Mouse (Mus musculus): ENCODE measurements around the gene Ankrd33. TPM values are rescaled to one million over a fixed set of nuclear protein-coding genes. Genes with fewer than 3 reads are reported as not detected.

The Ankrd33 gene
- polyA plus RNA-seq (2015; fragmentation: Nextera tagmentation; extraction: Ambion mirVana), result not detected in 2 replicates

- ATAC-seq, result no peak
- H3K9me3 ChIP-seq (ENCODE audit: low read length), result peaks cover 3% of the 10 kb centered on the region; the same call in 1 of the 2 replicates
- DNase-seq, result no peak
- H3K4me3 ChIP-seq (ENCODE audit: low read depth, low read length), result no peak within 1 kb of the TSS
- H3K27me3 ChIP-seq (ENCODE audit: insufficient read depth, low read length), result 0 out of 2 replicates have a peak, but pooled peaks cover 3% of the 10 kb centered on the region
- no peak within 1 kb of the TSS for H3K9ac ChIP-seq (replicated peaks)
- no peaks in the 10 kb centered on the region for H3K36me3 ChIP-seq (replicated peaks; ENCODE audit: insufficient read depth, low read length)
- H3K4me1 ChIP-seq (ENCODE audit: insufficient read depth), result peaks cover 8% of the 10 kb centered on the region; the same call in 1 of the 2 replicates
- no peak for TF ChIP-seq CTCF (IDR thresholded peaks at IDR 0.05; ENCODE audit: low read depth)
- no peak for TF ChIP-seq EP300 (IDR thresholded peaks at IDR 0.05; ENCODE audit: low read depth)
- H3K27ac ChIP-seq (ENCODE audit: low read depth), result no peak within 1 kb of the TSS
- no peak within 1 kb of the TSS for H3K4me2 ChIP-seq (ENCODE audit: low read depth, low read length)
- WGBS (ENCODE audit: insufficient replicate concordance), result 63% methylated on average over 5 of the region's 5 CpGs
These were observed at the start of gene Ankrd33 for GRCm38 (mm10) chr15:101115511-101116110. Ankrd33 (plus strand) TSS chr15:101115755.

- no peak for TF ChIP-seq CTCF (IDR thresholded peaks at IDR 0.05; ENCODE audit: low read depth)
- TF ChIP-seq EP300 (IDR thresholded peaks at IDR 0.05; ENCODE audit: low read depth), result no peak
- Histone ChIP-seq H3K9ac (replicated peaks) (no peak overlapping the region), H3K9me3 (ENCODE audit: low read length) (no peaks in the 10 kb centered on the region), H3K27me3 (ENCODE audit: insufficient read depth, low read length) (no peaks in the 10 kb centered on the region), H3K36me3 (replicated peaks; ENCODE audit: insufficient read depth, low read length) (no peaks in the 10 kb centered on the region), H3K4me2 (ENCODE audit: low read depth, low read length) (no peak overlapping the region), H3K27ac (ENCODE audit: low read depth) (no peak overlapping the region), H3K4me1 (ENCODE audit: insufficient read depth) (peaks cover 14% of the 10 kb centered on the region; the same call in 1 of the 2 replicates), H3K4me3 (ENCODE audit: low read depth, low read length) (no peak overlapping the region)
- 44% methylated on average over 6 of the region's 6 CpGs for WGBS (ENCODE audit: insufficient replicate concordance)
- ATAC-seq (no peak), DNase-seq (no peak)
These were observed 49.1 kb upstream of the Ankrd33 start for GRCm38 (mm10) chr15:101066364-101066847.

GRCm38 (mm10) chr15:101066920-101067696 is 48.4 kb upstream of the Ankrd33 start:
- H3K4me2 ChIP-seq (ENCODE audit: low read depth, low read length), result no peak overlapping the region
- peaks cover 14% of the 10 kb centered on the region; the same call in 1 of the 2 replicates for H3K4me1 ChIP-seq (ENCODE audit: insufficient read depth)
- H3K9ac ChIP-seq (replicated peaks), result no peak overlapping the region
- H3K36me3 ChIP-seq (replicated peaks; ENCODE audit: insufficient read depth, low read length), result no peaks in the 10 kb centered on the region
- 65% methylated on average over 7 of the region's 9 CpGs for WGBS (ENCODE audit: insufficient replicate concordance)
- DNase-seq, result no peak
- no peaks in the 10 kb centered on the region for H3K9me3 ChIP-seq (ENCODE audit: low read length)
- no peaks in the 10 kb centered on the region for H3K27me3 ChIP-seq (ENCODE audit: insufficient read depth, low read length)
- no peak overlapping the region for H3K27ac ChIP-seq (ENCODE audit: low read depth)
- TF ChIP-seq EP300 (IDR thresholded peaks at IDR 0.05; ENCODE audit: low read depth) (no peak), CTCF (IDR thresholded peaks at IDR 0.05; ENCODE audit: low read depth) (no peak)
- H3K4me3 ChIP-seq (ENCODE audit: low read depth, low read length), result no peak overlapping the region
- ATAC-seq, result no peak

GRCm38 (mm10) chr15:101068029-101068428 is 47.5 kb upstream of the Ankrd33 start:
- no peaks in the 10 kb centered on the region for H3K36me3 ChIP-seq (replicated peaks; ENCODE audit: insufficient read depth, low read length)
- 57% methylated on average over 3 of the region's 3 CpGs for WGBS (ENCODE audit: insufficient replicate concordance)
- ATAC-seq (no peak), DNase-seq (no peak)
- H3K9ac ChIP-seq (replicated peaks), result no peak overlapping the region
- H3K9me3 ChIP-seq (ENCODE audit: low read length), result no peaks in the 10 kb centered on the region
- H3K27me3 ChIP-seq (ENCODE audit: insufficient read depth, low read length), result no peaks in the 10 kb centered on the region
- TF ChIP-seq CTCF (IDR thresholded peaks at IDR 0.05; ENCODE audit: low read depth), result no peak
- no peak for TF ChIP-seq EP300 (IDR thresholded peaks at IDR 0.05; ENCODE audit: low read depth)
- no peak overlapping the region for H3K4me2 ChIP-seq (ENCODE audit: low read depth, low read length)
- peaks cover 17% of the 10 kb centered on the region; the same call in 1 of the 2 replicates for H3K4me1 ChIP-seq (ENCODE audit: insufficient read depth)
- H3K4me3 ChIP-seq (ENCODE audit: low read depth, low read length), result no peak overlapping the region
- no peak overlapping the region for H3K27ac ChIP-seq (ENCODE audit: low read depth)

- no peak for ATAC-seq
- no peak overlapping the region for H3K4me2 ChIP-seq (ENCODE audit: low read depth, low read length)
- H3K36me3 ChIP-seq (replicated peaks; ENCODE audit: insufficient read depth, low read length), result no peaks in the 10 kb centered on the region
- H3K4me3 ChIP-seq (ENCODE audit: low read depth, low read length), result no peak overlapping the region
- H3K9me3 ChIP-seq (ENCODE audit: low read length), result no peaks in the 10 kb centered on the region
- no peak overlapping the region for H3K9ac ChIP-seq (replicated peaks)
- WGBS (ENCODE audit: insufficient replicate concordance), result 55% methylated on average over 4 of the region's 4 CpGs
- no peak overlapping the region for H3K27ac ChIP-seq (ENCODE audit: low read depth)
- DNase-seq, result no peak
- H3K4me1 ChIP-seq (ENCODE audit: insufficient read depth), result peaks cover 17% of the 10 kb centered on the region; the same call in 1 of the 2 replicates
- no peak for TF ChIP-seq CTCF (IDR thresholded peaks at IDR 0.05; ENCODE audit: low read depth)
- no peak for TF ChIP-seq EP300 (IDR thresholded peaks at IDR 0.05; ENCODE audit: low read depth)
- no peaks in the 10 kb centered on the region for H3K27me3 ChIP-seq (ENCODE audit: insufficient read depth, low read length)
These were observed 46.9 kb upstream of the Ankrd33 start for GRCm38 (mm10) chr15:101068671-101069070.

- 0 out of 2 replicates have a peak, but pooled peaks have one; percentile 21 for ATAC-seq
- Histone ChIP-seq H3K36me3 (replicated peaks; ENCODE audit: insufficient read depth, low read length) (no peaks in the 10 kb centered on the region), H3K9ac (replicated peaks) (no peak overlapping the region), H3K27me3 (ENCODE audit: insufficient read depth, low read length) (no peaks in the 10 kb centered on the region), H3K4me2 (ENCODE audit: low read depth, low read length) (no peak overlapping the region), H3K9me3 (ENCODE audit: low read length) (no peaks in the 10 kb centered on the region), H3K4me1 (ENCODE audit: insufficient read depth) (peaks cover 17% of the 10 kb centered on the region; the same call in 1 of the 2 replicates), H3K4me3 (ENCODE audit: low read depth, low read length) (no peak overlapping the region), H3K27ac (ENCODE audit: low read depth) (no peak overlapping the region)
- TF ChIP-seq CTCF (IDR thresholded peaks at IDR 0.05; ENCODE audit: low read depth) (no peak), EP300 (IDR thresholded peaks at IDR 0.05; ENCODE audit: low read depth) (no peak)
- DNase-seq, result no peak
- 49% methylated on average over 9 of the region's 9 CpGs for WGBS (ENCODE audit: insufficient replicate concordance)
These were observed 45.8 kb upstream of the Ankrd33 start for GRCm38 (mm10) chr15:101069641-101070190.

Measured in liver, postnatal 0 days (tissue).